Mouse (Mus musculus): ENCODE measurements at regions not wholly inside any gene's neighbourhood (a gene's known extent, or its start where the extent isn't known, plus 50 kb on each side); places are given as distances from the start of the nearest gene placed in this dataset.

DNA sequence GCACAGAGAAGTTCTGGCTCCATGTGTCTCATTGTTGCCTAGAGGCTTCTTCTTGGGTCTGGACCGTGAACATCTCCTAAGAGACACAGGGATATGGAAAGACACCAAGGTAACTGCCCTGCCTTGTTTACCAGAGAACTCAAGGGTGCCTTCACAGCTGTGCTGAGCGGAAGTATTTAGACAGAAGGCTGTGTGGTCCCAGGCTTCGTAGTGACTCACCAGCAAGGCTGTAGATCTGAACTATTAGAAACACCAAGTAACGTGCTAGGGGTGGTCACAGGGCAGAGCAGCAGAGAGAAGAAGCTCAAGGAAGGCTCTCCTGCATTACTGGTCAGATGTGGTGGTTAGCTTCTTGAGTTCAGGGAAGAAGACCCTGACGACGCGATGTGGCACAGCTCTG lies 51.6 kb upstream of the Lpp start:
- no peak overlapping the region for H3K4me3 ChIP-seq (ENCODE audit: low read depth, low read length)
- H3K4me1 ChIP-seq (replicated peaks; ENCODE audit: control insufficient read depth, insufficient read depth, low read length), result no peaks in the 10 kb centered on the region
- H3K36me3 ChIP-seq (ENCODE audit: control insufficient read depth, insufficient read depth), result no peaks in the 10 kb centered on the region
- no peaks in the 10 kb centered on the region for H3K27me3 ChIP-seq (replicated peaks; ENCODE audit: control insufficient read depth, insufficient read depth, low read length)
- no peak overlapping the region for H3K9ac ChIP-seq (ENCODE audit: low read depth, low read length)
- WGBS, result 73% methylated on average over 7 of the region's 7 CpGs
- no peaks in the 10 kb centered on the region for H3K9me3 ChIP-seq (ENCODE audit: control insufficient read depth)
- H3K4me2 ChIP-seq (replicated peaks; ENCODE audit: low read depth), result no peak overlapping the region
- no peak for ATAC-seq
- no peak overlapping the region for H3K27ac ChIP-seq (ENCODE audit: low read depth, low read length)
- no peak for TF ChIP-seq CTCF (IDR thresholded peaks at IDR 0.05; ENCODE audit: low read depth)

DNA sequence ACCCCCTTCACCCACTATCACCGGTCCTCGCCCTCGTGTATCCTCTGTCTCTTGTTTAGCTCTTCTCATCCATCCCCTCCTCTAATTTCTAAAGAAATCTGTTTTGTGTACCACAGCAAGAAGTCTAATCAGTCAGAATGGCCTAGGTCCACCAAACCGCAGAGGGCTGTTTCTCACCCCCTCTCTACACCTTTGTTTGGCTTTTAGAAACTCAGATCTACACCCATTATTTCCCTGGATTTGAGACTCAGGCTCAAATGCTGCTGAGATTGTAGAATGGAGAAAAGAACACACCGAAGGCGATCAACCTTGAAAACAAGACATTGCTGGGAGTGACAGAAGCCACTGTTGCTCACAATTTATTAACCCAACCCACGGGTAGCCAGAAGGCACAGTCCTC lies 52.7 kb upstream of the Lpp start:
- Histone ChIP-seq H3K36me3 (ENCODE audit: control insufficient read depth, insufficient read depth) (no peaks in the 10 kb centered on the region), H3K4me3 (ENCODE audit: low read depth, low read length) (no peak overlapping the region), H3K27me3 (replicated peaks; ENCODE audit: control insufficient read depth, insufficient read depth, low read length) (no peaks in the 10 kb centered on the region), H3K27ac (ENCODE audit: low read depth, low read length) (no peak overlapping the region), H3K4me2 (replicated peaks; ENCODE audit: low read depth) (no peak overlapping the region), H3K9ac (ENCODE audit: low read depth, low read length) (no peak overlapping the region), H3K4me1 (replicated peaks; ENCODE audit: control insufficient read depth, insufficient read depth, low read length) (no peaks in the 10 kb centered on the region), H3K9me3 (ENCODE audit: control insufficient read depth) (no peaks in the 10 kb centered on the region)
- no peak for TF ChIP-seq CTCF (IDR thresholded peaks at IDR 0.05; ENCODE audit: low read depth)
- WGBS, result 82% methylated on average over 7 of the region's 7 CpGs
- ATAC-seq, result no peak

DNA sequence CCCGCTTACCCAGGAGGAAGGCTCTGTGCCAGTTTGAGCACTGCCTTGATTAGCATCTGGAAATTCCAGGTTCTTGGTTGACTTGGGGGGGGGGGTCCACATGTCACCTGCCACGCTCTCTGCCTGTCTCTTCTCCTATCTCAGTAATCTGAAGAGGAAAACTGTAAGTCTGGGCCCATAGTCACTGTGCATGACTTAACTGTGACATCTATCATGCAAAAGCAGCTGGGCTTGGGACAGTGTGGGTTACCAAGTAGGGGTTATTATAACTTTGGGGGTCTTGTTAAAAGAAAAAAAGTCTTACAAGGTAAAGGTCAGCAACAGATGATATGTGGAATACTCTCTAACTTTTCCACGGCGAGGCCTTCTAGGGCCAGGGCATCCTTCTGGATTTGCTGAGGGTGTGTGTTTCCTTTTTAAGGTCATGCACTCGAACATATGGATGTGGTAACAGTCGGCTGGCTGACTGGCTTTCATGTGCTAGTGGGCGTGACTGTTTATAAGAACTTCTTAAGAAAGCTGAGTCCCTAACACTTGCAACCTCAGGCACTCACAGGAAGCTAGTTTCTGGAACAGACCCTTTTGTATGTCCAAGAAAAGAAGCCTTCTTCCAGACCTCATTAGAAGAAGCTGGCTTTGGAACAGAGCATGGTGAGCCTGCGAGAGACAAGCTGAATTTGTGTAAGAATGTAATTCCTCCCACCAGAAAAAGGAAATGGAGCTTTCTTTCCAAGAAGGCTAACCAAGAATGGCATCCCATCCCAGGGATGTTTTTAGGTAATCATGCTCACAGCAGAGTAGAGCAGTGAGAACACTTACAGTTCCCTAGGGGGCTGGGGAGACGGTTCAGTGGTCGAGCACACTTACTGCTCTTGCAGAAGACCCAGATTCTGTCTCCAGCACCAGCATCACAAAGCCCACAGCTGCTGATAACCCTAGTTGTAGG lies 53.7 kb upstream of the Lpp start:
- TF ChIP-seq CTCF (IDR thresholded peaks at IDR 0.05; ENCODE audit: low read depth), result no peak
- Histone ChIP-seq H3K4me2 (replicated peaks; ENCODE audit: low read depth) (no peak overlapping the region), H3K4me1 (replicated peaks; ENCODE audit: control insufficient read depth, insufficient read depth, low read length) (no peaks in the 10 kb centered on the region), H3K9me3 (ENCODE audit: control insufficient read depth) (no peaks in the 10 kb centered on the region), H3K9ac (ENCODE audit: low read depth, low read length) (no peak overlapping the region), H3K27me3 (replicated peaks; ENCODE audit: control insufficient read depth, insufficient read depth, low read length) (no peaks in the 10 kb centered on the region), H3K36me3 (ENCODE audit: control insufficient read depth, insufficient read depth) (no peaks in the 10 kb centered on the region), H3K27ac (ENCODE audit: low read depth, low read length) (no peak overlapping the region), H3K4me3 (ENCODE audit: low read depth, low read length) (no peak overlapping the region)
- WGBS, result 49% methylated on average over 10 of the region's 10 CpGs
- ATAC-seq, result no peak

DNA sequence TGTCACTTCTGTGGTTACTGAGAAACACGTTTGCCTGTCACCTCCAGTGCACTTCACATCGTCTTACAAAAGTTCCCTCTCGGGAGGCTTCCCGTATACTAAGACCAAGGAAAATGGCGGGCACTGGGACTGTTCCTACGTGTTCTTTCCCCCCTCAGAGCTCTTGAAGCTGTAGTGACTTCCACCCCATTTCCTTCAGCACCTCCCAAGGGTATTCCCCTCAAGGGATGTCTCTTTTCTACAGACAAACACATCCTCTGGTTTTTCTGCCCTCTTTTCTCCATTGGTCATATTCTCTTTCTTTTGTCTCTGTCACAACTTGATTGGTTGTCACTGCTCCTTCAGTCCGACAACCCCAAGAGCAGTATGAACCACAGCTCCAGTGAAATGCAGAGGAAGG lies 54.9 kb upstream of the Lpp start:
- ATAC-seq, result no peak
- no peak for TF ChIP-seq CTCF (IDR thresholded peaks at IDR 0.05; ENCODE audit: low read depth)
- Histone ChIP-seq H3K4me1 (replicated peaks; ENCODE audit: control insufficient read depth, insufficient read depth, low read length) (no peaks in the 10 kb centered on the region), H3K4me2 (replicated peaks; ENCODE audit: low read depth) (no peak overlapping the region), H3K36me3 (ENCODE audit: control insufficient read depth, insufficient read depth) (no peaks in the 10 kb centered on the region), H3K9ac (ENCODE audit: low read depth, low read length) (no peak overlapping the region), H3K27ac (ENCODE audit: low read depth, low read length) (no peak overlapping the region), H3K4me3 (ENCODE audit: low read depth, low read length) (no peak overlapping the region), H3K9me3 (ENCODE audit: control insufficient read depth) (no peaks in the 10 kb centered on the region), H3K27me3 (replicated peaks; ENCODE audit: control insufficient read depth, insufficient read depth, low read length) (no peaks in the 10 kb centered on the region)
- WGBS, result 93% methylated on average over 7 of the region's 7 CpGs

DNA sequence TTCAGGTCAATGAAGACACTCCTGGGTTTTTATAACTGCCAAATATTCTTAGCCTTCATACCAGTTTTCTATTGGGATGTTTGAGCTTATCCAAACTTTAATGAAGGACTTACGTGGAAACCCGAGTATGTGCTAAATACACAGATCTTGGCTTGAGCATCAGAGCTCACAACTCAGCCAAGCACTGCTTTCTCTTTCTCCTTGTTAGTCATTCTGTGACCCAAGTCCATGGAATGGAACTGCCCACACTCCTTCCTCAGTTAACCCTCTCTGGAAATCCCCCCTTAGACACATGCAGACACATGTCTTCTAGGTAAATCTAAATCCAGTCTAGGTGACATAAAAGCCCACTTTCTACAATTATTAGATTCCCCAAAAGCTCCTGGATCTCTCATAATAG lies 58.9 kb upstream of the Lpp start:
- 83% methylated on average over 2 of the region's 2 CpGs for WGBS

GRCm38 (mm10) chr16:24331446-24332020 lies 61.8 kb upstream of the Lpp start:
- H3K36me3 ChIP-seq (ENCODE audit: control insufficient read depth, insufficient read depth), result no peaks in the 10 kb centered on the region
- TF ChIP-seq CTCF (IDR thresholded peaks at IDR 0.05; ENCODE audit: low read depth), result no peak
- H3K4me2 ChIP-seq (replicated peaks; ENCODE audit: low read depth), result no peak overlapping the region

More for the DNA sequence above, 58.9 kb upstream of the Lpp start:
- Histone ChIP-seq H3K27ac (ENCODE audit: low read depth, low read length) (no peak overlapping the region), H3K9me3 (ENCODE audit: control insufficient read depth) (no peaks in the 10 kb centered on the region), H3K4me2 (replicated peaks; ENCODE audit: low read depth) (no peak overlapping the region), H3K27me3 (replicated peaks; ENCODE audit: control insufficient read depth, insufficient read depth, low read length) (no peaks in the 10 kb centered on the region), H3K9ac (ENCODE audit: low read depth, low read length) (no peak overlapping the region), H3K4me1 (replicated peaks; ENCODE audit: control insufficient read depth, insufficient read depth, low read length) (no peaks in the 10 kb centered on the region), H3K36me3 (ENCODE audit: control insufficient read depth, insufficient read depth) (no peaks in the 10 kb centered on the region), H3K4me3 (ENCODE audit: low read depth, low read length) (no peak overlapping the region)
- no peak for ATAC-seq
- no peak for TF ChIP-seq CTCF (IDR thresholded peaks at IDR 0.05; ENCODE audit: low read depth)

More at GRCm38 (mm10) chr16:24331446-24332020, 61.8 kb upstream of the Lpp start:
- H3K9ac ChIP-seq (ENCODE audit: low read depth, low read length), result no peak overlapping the region
- H3K27me3 ChIP-seq (replicated peaks; ENCODE audit: control insufficient read depth, insufficient read depth, low read length), result no peaks in the 10 kb centered on the region
- no peak for ATAC-seq
- H3K4me1 ChIP-seq (replicated peaks; ENCODE audit: control insufficient read depth, insufficient read depth, low read length), result no peaks in the 10 kb centered on the region
- no peak overlapping the region for H3K27ac ChIP-seq (ENCODE audit: low read depth, low read length)
- no peak overlapping the region for H3K4me3 ChIP-seq (ENCODE audit: low read depth, low read length)
- WGBS, result 77% methylated on average over 13 of the region's 13 CpGs
- H3K9me3 ChIP-seq (ENCODE audit: control insufficient read depth), result no peaks in the 10 kb centered on the region

Data from intestine, postnatal 0 days (tissue).